Mouse (Mus musculus) megakaryocyte, adult 5-6 weeks (primary cell): ENCODE data around the gene I830077J02Rik. TPM values are rescaled to one million over a fixed set of nuclear protein-coding genes. Genes with fewer than 3 reads are reported as not detected.
A peak's percentile ranks its signal among the peaks of the same experiment; 100 is the strongest.
"Not testable (repeated sequence)": the region's sequence is repeated elsewhere in the genome, so short reads cannot be mapped to it uniquely, and the experiment has no call there.

Experiments
- ATAC-seq: 2 replicates; pipeline ENCODE4 v1.8.0; 2016; ENCODE audit warnings: mild to moderate bottlenecking, inconsistent platforms; ENCODE audit not compliant: poor library complexity, severe bottlenecking
- total RNA-seq, 2 experiments: library from RNA; stranded (forward) in 1 of 2; stranded (reverse) in 1 of 2; fragments of 153-499, 151-499 nt in 1 of 2; fragments of 221-1000, 200-1000 nt in 1 of 2; gene quantifications; 2 replicates each; pipeline versions ENCODE4 v1.2.3 to v1.2.4; 2015 to 2017

The I830077J02Rik gene
- total RNA-seq, 2 experiments from 2014 or later, result 71.5 to 126 TPM

GRCm38 (mm10) chr3:105920743-105921142 is 11.7 kb downstream of the I830077J02Rik start:
- ATAC-seq, result not testable (repeated sequence)

- no peak for ATAC-seq
These were observed 14.1 kb downstream of the I830077J02Rik start for GRCm38 (mm10) chr3:105918355-105918745.

- no peak for ATAC-seq
These were observed 14.7 kb downstream of the I830077J02Rik start for GRCm38 (mm10) chr3:105917656-105918354.

- not testable (repeated sequence) for ATAC-seq
These were observed 16.0 kb downstream of the I830077J02Rik start for GRCm38 (mm10) chr3:105916455-105916854.

- no peak for ATAC-seq
These were observed 17.2 kb downstream of the I830077J02Rik start for GRCm38 (mm10) chr3:105915281-105915680.

- peak; percentile 28 for ATAC-seq
These were observed 18.4 kb downstream of the I830077J02Rik start for GRCm38 (mm10) chr3:105913839-105914681.

GRCm38 (mm10) chr3:105912097-105912880 is 20.2 kb downstream of the I830077J02Rik start:
- no peak for ATAC-seq

- peak; percentile 85 for ATAC-seq
These were observed 21.8 kb downstream of the I830077J02Rik start for GRCm38 (mm10) chr3:105910519-105911190.

GRCm38 (mm10) chr3:105908976-105909375 is 23.5 kb downstream of the I830077J02Rik start:
- no peak for ATAC-seq

GRCm38 (mm10) chr3:105907956-105908655 is 24.4 kb downstream of the I830077J02Rik start:
- no peak for ATAC-seq

GRCm38 (mm10) chr3:105904721-105905120 is 27.7 kb downstream of the I830077J02Rik start:
- ATAC-seq, result no peak

- peak; percentile 41 for ATAC-seq
These were observed 28.3 kb downstream of the I830077J02Rik start for GRCm38 (mm10) chr3:105904213-105904612.

GRCm38 (mm10) chr3:105901468-105901867 is 31.0 kb downstream of the I830077J02Rik start:
- no peak for ATAC-seq

- ATAC-seq, result peak; percentile 67
These were observed 31.7 kb downstream of the I830077J02Rik start for GRCm38 (mm10) chr3:105900716-105901115.

- ATAC-seq, result peak; percentile 19
These were observed 32.2 kb downstream of the I830077J02Rik start for GRCm38 (mm10) chr3:105900266-105900665.

GRCm38 (mm10) chr3:105899394-105900147 is 32.9 kb downstream of the I830077J02Rik start:
- ATAC-seq, result peak; percentile 38

GRCm38 (mm10) chr3:105898861-105899260 is 33.6 kb downstream of the I830077J02Rik start:
- ATAC-seq, result no peak

GRCm38 (mm10) chr3:105898325-105898724 is 34.1 kb downstream of the I830077J02Rik start:
- peak; percentile 13 for ATAC-seq

GRCm38 (mm10) chr3:105896811-105897210 is 35.7 kb downstream of the I830077J02Rik start:
- ATAC-seq, result no peak
